Mouse (Mus musculus) left cerebral cortex, postnatal 10 days (tissue): ENCODE measurements around the gene Ccdc169. TPM values are rescaled to one million over a fixed set of nuclear protein-coding genes. Genes with fewer than 3 reads are reported as not detected.
"Not testable (repeated sequence)": the region's sequence is repeated elsewhere in the genome, so short reads cannot be mapped to it uniquely, and the experiment has no call there.

ENCODE experiments used
- DNase-seq, 2 experiments: peaks; one replicate each; pipeline ENCODE4 v3.0.0; 2021 to 2022; ENCODE audit warnings: low spot score in 2 of 2, mixed read lengths in 1 of 2; ENCODE audit errors: extremely low spot score in 1 of 2
- intact Hi-C: fragments of 180-260 bp; cut with DNase I; formaldehyde crosslinking; loops from one replicate; pipeline ENCODE4 v1.15.1; 2025
- microRNA-seq: library from miRNA; unstranded; fragments of <30 nt; microRNA quantifications from one replicate; pipeline ENCODE4 v1.2.0, GENCODE M21; 2022
- total RNA-seq, 2 experiments: library from RNA; stranded (reverse); gene quantifications; 2 replicates each; pipeline ENCODE4 v1.2.3; 2021

The Ccdc169 gene
- total RNA-seq, 2 experiments from 2014 or later: 0.34 TPM; not detected in 1

DNA sequence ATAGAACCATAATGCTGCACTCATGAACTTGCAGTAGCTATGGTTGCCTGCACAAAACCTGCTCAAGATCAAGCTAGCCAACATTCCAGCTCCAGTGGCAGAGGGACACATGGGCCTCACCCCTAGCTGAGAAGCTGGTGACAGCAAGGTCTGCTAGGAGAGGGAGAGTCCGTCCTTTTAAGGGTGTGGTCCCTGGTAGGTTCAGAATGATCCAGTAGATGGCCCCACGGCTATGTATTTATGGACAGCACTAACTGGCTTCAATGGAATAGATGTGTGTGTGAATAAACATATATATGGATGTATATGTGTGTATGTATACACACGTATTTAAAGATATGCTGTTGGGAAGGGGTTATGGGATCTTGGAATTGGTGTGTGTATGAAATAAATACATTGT is 35.3 kb downstream of the Ccdc169 start:
- intact Hi-C loops: no loop called here
- DNase-seq: no peak

DNA sequence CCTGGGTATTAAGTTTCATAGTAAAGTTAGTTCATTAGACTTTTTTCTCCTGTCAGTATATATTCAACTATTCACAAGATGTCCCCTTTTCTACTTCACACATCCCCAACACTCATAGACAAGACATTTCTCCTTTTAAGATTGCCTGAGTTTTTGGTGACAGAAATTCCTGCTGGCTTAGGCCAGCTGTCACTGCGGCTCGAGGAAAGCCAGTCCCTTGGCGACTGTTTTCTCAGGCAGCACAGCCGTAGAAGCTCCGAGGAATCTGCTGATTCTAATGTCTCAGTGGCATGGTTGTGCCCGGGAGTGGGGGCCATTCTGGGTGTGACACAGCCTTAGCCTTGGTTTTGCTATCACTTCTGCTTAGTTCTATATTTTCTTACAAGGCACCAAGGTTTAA is 40.1 kb downstream of the Ccdc169 start:
- no peak for DNase-seq
- intact Hi-C loops: no loop called here

- intact Hi-C loops: no loop called here
- DNase-seq: peak in 1 of 2 experiments; percentile 31
These were observed 44.6 kb downstream of the Ccdc169 start, which contains the start of gene Sohlh2 for GRCm38 (mm10) chr3:55181766-55182165. TSS of gene Sohlh2 (plus strand) at chr3:55182028.

DNA sequence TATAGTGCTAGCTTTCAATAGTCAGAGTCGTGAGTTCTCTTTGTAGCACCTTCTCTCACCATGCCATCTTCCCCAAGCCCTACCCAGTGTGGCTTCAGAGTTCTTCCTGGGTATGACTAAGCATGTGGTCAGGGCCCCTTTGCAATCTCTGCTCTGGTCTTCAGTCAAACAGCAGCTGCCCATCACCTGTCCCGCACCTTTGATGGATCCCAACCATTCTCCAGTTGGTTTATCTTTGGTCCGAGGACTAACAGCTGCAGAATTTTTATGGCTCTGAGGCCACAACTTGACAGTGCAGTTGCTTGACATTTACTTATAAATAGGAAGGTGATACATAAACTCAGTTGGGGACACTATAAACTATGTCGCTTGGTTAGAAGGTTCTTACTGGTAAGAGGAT is 54.5 kb downstream of the Ccdc169 start:
- no peak for DNase-seq
- intact Hi-C loops: no loop called here

DNA sequence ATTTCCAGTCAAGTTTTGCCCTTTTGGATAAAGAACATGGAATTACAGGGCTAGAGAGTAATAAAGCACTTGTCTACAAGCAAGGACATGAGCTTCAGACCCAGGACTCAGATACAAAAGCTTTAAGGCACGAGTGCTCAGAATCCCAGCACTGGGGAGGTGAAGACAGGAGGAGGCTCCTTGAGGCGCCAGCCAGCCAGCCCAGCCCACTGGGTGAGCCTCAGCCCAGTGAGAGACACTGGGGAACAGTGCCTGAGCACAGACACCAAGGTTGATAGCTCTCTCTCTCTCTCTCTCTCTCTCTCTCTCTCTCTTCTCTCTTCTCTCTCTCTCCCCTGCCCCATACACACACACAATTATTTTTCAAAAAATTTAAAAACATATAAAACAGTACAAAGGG is 56.2 kb downstream of the Ccdc169 start:
- intact Hi-C loops: no loop called here
- no peak for DNase-seq

- DNase-seq: no peak
- intact Hi-C loops: no loop called here
These were observed 57.7 kb downstream of the Ccdc169 start for GRCm38 (mm10) chr3:55194792-55195191.

DNA sequence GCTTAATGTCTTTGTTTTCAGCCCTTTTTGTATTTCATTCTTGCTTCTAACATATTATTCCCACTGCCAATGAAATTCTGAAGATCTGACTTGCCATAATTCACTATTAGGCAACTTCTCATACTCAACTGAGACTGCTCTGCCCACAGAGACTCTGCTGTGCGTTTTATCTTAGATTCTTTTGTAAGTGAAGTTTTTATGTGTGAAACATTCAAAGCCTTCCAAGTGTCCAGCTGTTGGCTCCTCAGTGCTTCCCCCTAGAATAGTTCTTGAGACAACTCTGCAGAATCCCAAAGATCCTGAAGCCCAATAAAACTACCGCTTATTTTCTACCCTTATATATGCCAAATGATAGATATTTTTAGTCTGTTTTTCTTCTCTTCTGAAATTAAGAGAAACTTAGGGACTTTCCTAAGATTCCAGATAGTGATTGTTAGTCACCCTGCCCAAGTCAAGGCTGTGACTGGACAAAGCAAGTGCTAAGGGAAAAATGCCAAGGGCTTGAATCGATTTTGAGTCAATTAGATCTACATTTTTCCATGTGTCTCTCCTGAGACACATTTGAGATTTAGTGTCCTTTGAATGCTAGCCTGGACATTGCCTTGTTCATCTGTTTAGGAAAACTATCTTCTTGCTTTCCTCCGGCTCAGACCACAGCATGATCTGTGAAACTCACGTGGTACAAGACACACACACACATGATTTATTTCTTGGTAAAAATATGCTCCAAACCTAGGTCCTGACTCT is 58.6 kb downstream of the Ccdc169 start:
- DNase-seq: no peak
- intact Hi-C loops: no loop called here

DNA sequence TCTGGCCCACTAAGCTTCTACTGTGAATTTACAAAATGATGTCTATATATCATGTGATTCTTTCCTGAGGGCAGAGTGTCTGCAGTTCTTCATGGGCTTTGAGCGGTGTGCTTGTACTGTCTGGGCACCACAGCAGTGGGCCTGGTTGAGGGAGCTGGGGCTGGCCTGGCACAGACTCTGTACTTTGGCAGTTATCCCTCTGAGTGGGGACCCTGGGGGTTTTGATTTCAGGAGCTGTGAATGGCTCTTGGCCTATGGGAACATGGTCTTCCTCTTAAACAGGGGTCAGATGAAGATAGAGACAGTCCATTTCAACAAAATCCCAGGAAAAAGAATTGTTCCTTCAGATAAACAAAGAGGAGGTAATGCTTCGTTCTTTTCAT is 59.2 kb downstream of the Ccdc169 start:
- intact Hi-C loops: no loop called here

DNA sequence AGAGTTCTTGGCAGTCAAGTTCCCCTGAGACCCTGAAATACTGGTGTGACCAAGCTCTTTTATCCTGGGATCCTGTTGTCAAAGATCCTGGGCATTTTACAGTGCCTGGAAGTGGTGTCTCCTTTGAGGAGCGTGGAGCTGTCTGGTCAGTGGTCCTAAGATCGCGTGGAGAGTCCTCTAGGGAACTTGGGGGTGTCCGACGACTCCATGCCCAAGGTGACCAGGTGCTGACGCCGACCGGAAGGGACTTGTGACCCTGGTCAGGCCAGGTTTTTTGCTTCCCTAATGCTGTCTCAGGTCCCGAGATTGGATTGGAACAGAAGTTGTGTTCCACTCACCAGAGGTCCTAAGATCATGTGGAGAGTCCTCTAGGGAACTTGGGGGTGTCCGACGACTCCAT is 66.5 kb downstream of the Ccdc169 start:
- DNase-seq, intact Hi-C loops: not testable (repeated sequence)

More for the DNA sequence above, 59.2 kb downstream of the Ccdc169 start:
- DNase-seq: no peak

DNA sequence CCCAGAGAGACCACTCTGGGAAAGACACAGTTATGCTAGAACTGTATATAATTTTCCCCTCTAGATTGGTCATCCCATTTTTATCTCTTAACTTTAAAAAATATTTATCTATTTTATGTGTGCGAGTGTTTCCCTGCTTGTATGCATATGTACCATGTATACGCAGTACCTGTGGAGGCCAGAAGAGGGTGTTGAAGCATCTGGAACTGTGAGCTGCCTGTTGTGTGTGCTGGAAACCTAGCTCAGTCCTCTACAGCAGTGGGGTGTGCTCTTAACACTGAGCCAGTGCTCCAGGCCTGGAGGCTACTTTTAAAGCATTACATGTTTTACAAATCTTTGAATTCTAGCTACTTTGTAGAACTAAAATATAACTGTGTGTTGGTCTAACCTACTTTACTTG is 69.3 kb downstream of the Ccdc169 start:
- DNase-seq: no peak

DNA sequence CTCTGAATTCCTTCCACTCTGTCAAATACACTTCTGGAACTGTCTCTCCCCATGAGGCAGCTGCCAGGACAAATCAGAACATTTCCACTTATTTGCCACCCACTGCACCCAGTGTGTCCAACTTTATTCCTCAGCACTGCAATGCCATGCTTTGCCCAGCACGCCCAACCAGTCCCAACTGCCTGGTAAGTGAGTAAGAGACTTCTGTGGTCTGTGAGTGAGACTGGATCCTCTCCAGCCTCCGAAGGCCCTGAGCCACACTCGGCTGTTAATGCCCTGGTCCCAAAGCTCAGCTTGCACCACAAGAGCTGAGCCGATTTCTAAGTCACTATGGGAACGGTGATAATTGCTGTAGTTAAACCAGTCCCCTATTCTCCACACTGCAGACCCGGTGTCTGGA is 70.5 kb downstream of the Ccdc169 start:
- no peak for DNase-seq
- intact Hi-C loops: no loop called here

More for the DNA sequence above, 69.3 kb downstream of the Ccdc169 start:
- intact Hi-C loops: no loop called here

DNA sequence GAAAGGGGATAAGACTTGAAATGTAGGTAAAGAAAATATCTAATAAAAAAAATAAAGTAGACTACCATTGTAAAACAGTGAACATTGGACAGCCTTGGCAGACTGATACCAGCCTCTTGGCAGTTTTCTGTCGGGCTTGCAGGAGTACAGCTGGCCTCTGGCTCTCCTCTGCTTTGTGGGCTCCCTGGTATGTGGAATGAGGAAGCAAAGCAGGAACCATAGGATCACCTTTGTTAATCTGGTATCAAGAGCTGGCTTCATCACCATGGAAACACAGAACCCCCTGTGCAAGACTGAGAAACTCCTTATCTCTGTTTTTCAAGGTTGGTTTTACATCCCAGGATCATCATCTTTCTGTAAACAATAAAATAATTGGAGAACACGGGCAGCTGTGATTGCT is 75.1 kb downstream of the Ccdc169 start:
- intact Hi-C loops: no loop called here
- DNase-seq: no peak

DNA sequence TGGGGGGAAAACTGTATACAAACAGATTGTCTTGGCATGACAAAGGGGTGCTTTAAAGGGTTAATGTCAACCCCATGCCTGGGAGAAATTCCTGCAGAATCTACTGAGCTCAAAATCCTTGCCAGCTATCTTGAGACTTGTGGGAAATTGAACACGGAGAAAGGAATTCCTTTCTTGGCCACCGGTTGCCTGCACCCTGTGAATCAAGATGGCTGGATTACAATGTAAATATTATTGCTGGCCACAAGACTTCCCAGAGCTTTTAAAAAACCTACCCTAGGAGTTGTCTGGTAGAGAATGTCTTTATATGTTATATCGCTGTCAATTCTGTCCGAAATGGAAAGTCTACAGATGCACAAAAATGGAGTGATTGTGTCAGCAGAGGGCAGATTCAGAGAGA is 76.6 kb downstream of the Ccdc169 start:
- intact Hi-C loops: no loop called here
- DNase-seq: no peak

DNA sequence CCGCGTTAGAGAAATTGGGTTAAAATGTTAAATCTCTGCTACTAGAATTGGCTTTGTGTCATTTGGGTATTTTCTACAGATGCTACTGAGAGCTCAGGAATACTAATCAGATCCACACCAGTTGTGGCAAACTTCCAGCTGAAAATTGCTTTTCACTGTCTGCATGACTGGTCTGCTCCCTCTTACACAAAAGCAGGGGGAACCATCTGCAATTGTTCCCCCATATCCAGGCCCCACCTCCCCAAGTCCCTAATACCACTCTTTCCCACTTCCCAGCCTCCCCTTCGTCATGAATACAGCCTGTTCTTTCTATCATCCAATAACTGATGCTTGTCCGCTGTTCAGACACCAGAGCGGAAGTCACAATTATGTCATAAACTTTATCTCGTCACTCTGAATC is 77.3 kb downstream of the Ccdc169 start:
- no peak for DNase-seq
- intact Hi-C loops: no loop called here

- intact Hi-C loops: no loop called here
- DNase-seq: no peak
These were observed 85.4 kb downstream of the Ccdc169 start for GRCm38 (mm10) chr3:55222502-55222901.

Small RNAs within 50 kb of the gene (microRNA-seq; reads per million reads assigned to microRNA genes)
- not detected for gene Gm22029

Other genes with a start within 250 kb of the Ccdc169 start
- 10 to 100 TPM; 32.1 to 36.4 TPM for gene Sertm1, start 221.5 kb upstream of the Ccdc169 start, total RNA-seq
- gene Ccna1, start 81.8 kb upstream of the Ccdc169 start, total RNA-seq: 1 to 10 TPM; 1.9 to 2.4 TPM
- 10 to 100 TPM; 13.6 to 20.2 TPM for gene Spg20, start 25.2 kb upstream of the Ccdc169 start, total RNA-seq
- gene Sohlh2, start 44.7 kb downstream of the Ccdc169 start, total RNA-seq: not detected
- 100 to 1,000 TPM; 970 to 973 TPM for gene Dclk1, start 105.0 kb downstream of the Ccdc169 start, total RNA-seq